Mouse (Mus musculus): Measurements from ENCODE around the gene Abca7. TPM values are rescaled to one million over a fixed set of nuclear protein-coding genes. Genes with fewer than 3 reads are reported as not detected.

Abca7 gene
- total RNA-seq, 2 experiments from 2014 or later: 6.5 to 7.6 TPM

GRCm38 (mm10) chr10:79974087-79974486 lies 22.2 kb upstream of the Abca7 start:
- no peak for DNase-seq

- no peak for DNase-seq
Measured at GRCm38 (mm10) chr10:79974668-79975067, 21.6 kb upstream of the Abca7 start.

GRCm38 (mm10) chr10:79976071-79976721 lies 20.1 kb upstream of the Abca7 start:
- no peak for DNase-seq

- DNase-seq: no peak
Measured at GRCm38 (mm10) chr10:79976722-79977107, 19.6 kb upstream of the Abca7 start.

GRCm38 (mm10) chr10:79977324-79977723 lies 19.0 kb upstream of the Abca7 start:
- DNase-seq: no peak

GRCm38 (mm10) chr10:79978061-79978460 lies 18.2 kb upstream of the Abca7 start:
- DNase-seq: no peak

- peak; percentile 41 to 69 for DNase-seq
Measured at GRCm38 (mm10) chr10:79979401-79980155, 16.7 kb upstream of the Abca7 start.

- DNase-seq: no peak
Measured at GRCm38 (mm10) chr10:79983205-79983604, 13.1 kb upstream of the Abca7 start.

GRCm38 (mm10) chr10:79983670-79984069 lies 12.6 kb upstream of the Abca7 start:
- peak; percentile 73 to 76 for DNase-seq

GRCm38 (mm10) chr10:79984195-79984816 lies 12.0 kb upstream of the Abca7 start, which contains the start of gene Tmem259:
TSS of gene Tmem259 (minus strand) at chr10:79984330.
- peak; percentile 91 to 92 for DNase-seq

GRCm38 (mm10) chr10:79984871-79985270 lies 11.4 kb upstream of the Abca7 start:
- peak; percentile 97 to 99 for DNase-seq

- peak; percentile 83 to 84 for DNase-seq
Measured at GRCm38 (mm10) chr10:79985334-79986231, 10.7 kb upstream of the Abca7 start.

- DNase-seq: peak; percentile 64 to 70
Measured at GRCm38 (mm10) chr10:79986232-79986878, 9.9 kb upstream of the Abca7 start.

- DNase-seq: peak; percentile 88 to 91
Measured at GRCm38 (mm10) chr10:79986963-79987362, 9.3 kb upstream of the Abca7 start.

GRCm38 (mm10) chr10:79987771-79988505 lies 8.4 kb upstream of the Abca7 start:
- DNase-seq: peak in 1 of 2 experiments; percentile 62

- DNase-seq: peak; percentile 81 to 84
Measured at GRCm38 (mm10) chr10:79988506-79989271, 7.6 kb upstream of the Abca7 start, which contains the start of gene Cnn2. TSS of gene Cnn2 (plus strand) at chr10:79988584.

- no peak for DNase-seq
Measured at GRCm38 (mm10) chr10:79989272-79989786, 7.0 kb upstream of the Abca7 start.

- DNase-seq: no peak
Measured at GRCm38 (mm10) chr10:79989870-79990269, 6.4 kb upstream of the Abca7 start.

GRCm38 (mm10) chr10:79991099-79991498 lies 5.2 kb upstream of the Abca7 start:
- DNase-seq: no peak

- DNase-seq: no peak
Measured at GRCm38 (mm10) chr10:79991548-79991947, 4.7 kb upstream of the Abca7 start.

Measured in heart, adult 18-20 months (tissue).